Mouse (Mus musculus): ENCODE measurements around the gene Tfam. TPM values are rescaled to one million over a fixed set of nuclear protein-coding genes. Genes with fewer than 3 reads are reported as not detected.

The Tfam gene
- total RNA-seq (2021), result 10 to 100 TPM; 61.0 to 67.5 TPM
- 8.6 and 13.1 TPM in 2 replicates for polyA plus RNA-seq (2012; rRNA removed)
- long read RNA-seq, full-length matches to known transcripts, result 14 of 16 reads
- long read RNA-seq, partial matches to known transcripts, result 0 of 16 reads
- long read RNA-seq, other reads (novel, unspliced or antisense), result 2 of 16 reads

DNA sequence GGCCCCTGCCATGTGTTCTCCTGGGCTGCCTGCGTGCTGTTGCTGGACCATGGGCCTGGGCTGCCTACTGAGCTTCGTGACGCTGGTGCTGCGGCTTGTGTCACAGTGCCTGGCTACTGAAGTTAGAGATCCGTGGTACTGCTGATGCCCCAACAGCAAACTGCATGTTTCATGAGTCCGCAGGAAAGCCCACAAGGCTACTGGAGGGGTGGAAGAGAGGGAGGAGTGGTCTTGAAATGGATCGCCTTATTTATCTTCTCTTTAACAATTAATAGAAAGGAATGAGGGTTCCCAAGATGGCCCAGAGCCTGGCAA, at the start of gene Tfam:
Tfam (minus strand) TSS at position 41 of the 315 bp plus-strand sequence.
- Histone ChIP-seq H3K79me2 (replicated peaks; ENCODE audit: control insufficient read depth, insufficient read depth, low read length) (no peaks in the 10 kb centered on the region), H3K27ac (peak within 1 kb of the TSS; percentile 94), H3K9ac (ENCODE audit: low read depth, low read length) (peak within 1 kb of the TSS; percentile 80), H3K4me1 (ENCODE audit: control insufficient read depth, insufficient read depth, low read length) (peaks cover 2% of the 10 kb centered on the region; the same call in 1 of the 2 replicates), H3K36me3 (ENCODE audit: control insufficient read depth, insufficient read depth, low read length) (peaks cover 6% of the 10 kb centered on the region; the same call in 1 of the 2 replicates), H3K4me3 (peak within 1 kb of the TSS; percentile 100), H3K27me3 (ENCODE audit: control insufficient read depth, insufficient read depth, low read length) (no peaks in the 10 kb centered on the region)
- intact Hi-C loops (cut with DNase I), result loop anchor here (5.0 kb wide), 1 partner anchor 109 kb away; the partner anchor contains the start of gene Ipmk
- DNase-seq, result no peak
- TF ChIP-seq POLR2A (IDR thresholded peaks at IDR 0.05; ENCODE audit: insufficient read depth, low read depth, low read length), result no peak
- TF ChIP-seq EP300 (IDR thresholded peaks at IDR 0.05; ENCODE audit: insufficient read depth, low read depth, low read length), result no peak
- TF ChIP-seq CTCF (IDR thresholded peaks at IDR 0.05), result no peak
- WGBS, result 2% methylated on average over 7 of the region's 7 CpGs

- TF ChIP-seq CTCF (IDR thresholded peaks at IDR 0.05) (peak; percentile 60), POLR2A (IDR thresholded peaks at IDR 0.05; ENCODE audit: insufficient read depth, low read depth, low read length) (peak; percentile 73; the same call in 1 of the 2 replicates), EP300 (IDR thresholded peaks at IDR 0.05; ENCODE audit: insufficient read depth, low read depth, low read length) (no peak)
- Histone ChIP-seq H3K9ac (ENCODE audit: low read depth, low read length) (peak within 1 kb of the TSS; percentile 92), H3K79me2 (replicated peaks; ENCODE audit: control insufficient read depth, insufficient read depth, low read length) (peaks cover 1% of the 10 kb centered on the region; the same call in 1 of the 2 replicates), H3K4me1 (ENCODE audit: control insufficient read depth, insufficient read depth, low read length) (peaks cover 6% of the 10 kb centered on the region), H3K36me3 (ENCODE audit: control insufficient read depth, insufficient read depth, low read length) (peaks cover 5% of the 10 kb centered on the region), H3K27me3 (ENCODE audit: control insufficient read depth, insufficient read depth, low read length) (no peaks in the 10 kb centered on the region), H3K27ac (peak within 1 kb of the TSS; percentile 89), H3K4me3 (peak within 1 kb of the TSS; percentile 93)
- DNase-seq, result peak; percentile 92
- 1% methylated on average over 46 of the region's 50 CpGs for WGBS
- intact Hi-C loops (cut with DNase I), result loop anchor here (2.0 to 5.0 kb wide), 2 partner anchors 48 to 62 kb away; partner anchors contain the start of gene Ipmk
These were observed 47.1 kb upstream of the Tfam start, which contains the start of gene Ube2d1 for GRCm38 (mm10) chr10:71285126-71285580. Gene Ube2d1 (minus strand): TSS chr10:71285262.

GRCm38 (mm10) chr10:71284511-71285125, 46.5 kb upstream of the Tfam start:
- H3K79me2 ChIP-seq (replicated peaks; ENCODE audit: control insufficient read depth, insufficient read depth, low read length), result peaks cover 1% of the 10 kb centered on the region; the same call in 1 of the 2 replicates
- peaks cover 5% of the 10 kb centered on the region for H3K36me3 ChIP-seq (ENCODE audit: control insufficient read depth, insufficient read depth, low read length)
- intact Hi-C loops (cut with DNase I), result loop anchor here (2.0 to 5.0 kb wide), 2 partner anchors 48 to 63 kb away; partner anchors contain the start of gene Ipmk
- peak overlapping the region; percentile 92 for H3K9ac ChIP-seq (ENCODE audit: low read depth, low read length)
- H3K4me3 ChIP-seq, result peak overlapping the region; percentile 93
- TF ChIP-seq POLR2A (IDR thresholded peaks at IDR 0.05; ENCODE audit: insufficient read depth, low read depth, low read length) (no peak), CTCF (IDR thresholded peaks at IDR 0.05) (no peak), EP300 (IDR thresholded peaks at IDR 0.05; ENCODE audit: insufficient read depth, low read depth, low read length) (no peak)
- no peaks in the 10 kb centered on the region for H3K27me3 ChIP-seq (ENCODE audit: control insufficient read depth, insufficient read depth, low read length)
- under 1% methylated on average over 41 of the region's 41 CpGs for WGBS
- H3K27ac ChIP-seq, result peak overlapping the region; percentile 89
- H3K4me1 ChIP-seq (ENCODE audit: control insufficient read depth, insufficient read depth, low read length), result peaks cover 6% of the 10 kb centered on the region
- peak in 1 of 2 experiments; percentile 48 for DNase-seq

GRCm38 (mm10) chr10:71284131-71284510, 46.0 kb upstream of the Tfam start:
- Histone ChIP-seq H3K27me3 (ENCODE audit: control insufficient read depth, insufficient read depth, low read length) (no peaks in the 10 kb centered on the region), H3K9ac (ENCODE audit: low read depth, low read length) (peak overlapping the region; percentile 92), H3K79me2 (replicated peaks; ENCODE audit: control insufficient read depth, insufficient read depth, low read length) (peaks cover 1% of the 10 kb centered on the region; the same call in 1 of the 2 replicates), H3K36me3 (ENCODE audit: control insufficient read depth, insufficient read depth, low read length) (peaks cover 5% of the 10 kb centered on the region), H3K4me3 (peak overlapping the region; percentile 93), H3K27ac (peak overlapping the region; percentile 89; the same call in 1 of the 2 replicates), H3K4me1 (ENCODE audit: control insufficient read depth, insufficient read depth, low read length) (peaks cover 6% of the 10 kb centered on the region)
- TF ChIP-seq CTCF (IDR thresholded peaks at IDR 0.05), result no peak
- TF ChIP-seq POLR2A (IDR thresholded peaks at IDR 0.05; ENCODE audit: insufficient read depth, low read depth, low read length), result no peak
- TF ChIP-seq EP300 (IDR thresholded peaks at IDR 0.05; ENCODE audit: insufficient read depth, low read depth, low read length), result no peak
- WGBS, result 22% methylated on average over 8 of the region's 8 CpGs
- DNase-seq, result no peak
- intact Hi-C loops (cut with DNase I), result loop anchor here (2.0 kb wide), 1 partner anchor 47 kb away; no protein-coding TSS in a partner anchor

GRCm38 (mm10) chr10:71273008-71273739, 35.1 kb upstream of the Tfam start:
- H3K9ac ChIP-seq (ENCODE audit: low read depth, low read length), result no peak overlapping the region
- TF ChIP-seq EP300 (IDR thresholded peaks at IDR 0.05; ENCODE audit: insufficient read depth, low read depth, low read length) (no peak), CTCF (IDR thresholded peaks at IDR 0.05) (no peak), POLR2A (IDR thresholded peaks at IDR 0.05; ENCODE audit: insufficient read depth, low read depth, low read length) (no peak)
- peaks cover 5% of the 10 kb centered on the region; the same call in 1 of the 2 replicates for H3K36me3 ChIP-seq (ENCODE audit: control insufficient read depth, insufficient read depth, low read length)
- peaks cover 2% of the 10 kb centered on the region; the same call in 1 of the 2 replicates for H3K4me1 ChIP-seq (ENCODE audit: control insufficient read depth, insufficient read depth, low read length)
- H3K79me2 ChIP-seq (replicated peaks; ENCODE audit: control insufficient read depth, insufficient read depth, low read length), result peaks cover 1% of the 10 kb centered on the region; the same call in 1 of the 2 replicates
- no peak overlapping the region for H3K27ac ChIP-seq
- H3K27me3 ChIP-seq (ENCODE audit: control insufficient read depth, insufficient read depth, low read length), result no peaks in the 10 kb centered on the region
- no peak for DNase-seq
- H3K4me3 ChIP-seq, result no peak overlapping the region
- intact Hi-C loops (cut with DNase I), result no loop called here
- WGBS, result 70% methylated on average over 9 of the region's 9 CpGs
